Mouse (Mus musculus): Measurements from ENCODE around the gene Coro2b.

Coro2b gene

DNA sequence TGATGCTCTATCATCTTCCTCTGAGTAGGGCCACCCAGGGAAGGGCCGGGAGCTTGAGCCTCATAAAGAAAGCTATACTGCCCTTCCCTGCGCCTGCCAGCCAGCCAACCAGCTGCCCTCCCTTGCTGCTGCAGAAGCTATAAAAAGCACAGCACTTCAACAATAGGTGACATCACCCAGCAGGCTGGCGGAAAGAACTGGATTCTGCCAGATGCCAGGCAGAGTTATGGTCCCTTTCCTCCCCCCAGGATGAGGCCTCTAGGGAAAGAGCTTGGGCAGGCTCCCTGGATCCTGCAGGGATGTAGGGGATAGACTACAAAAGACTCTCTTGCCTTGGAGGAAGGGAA lies 98.1 kb downstream of the Coro2b start:
- DNase-seq (ENCODE audit: low read depth, low spot score) = no peak

DNA sequence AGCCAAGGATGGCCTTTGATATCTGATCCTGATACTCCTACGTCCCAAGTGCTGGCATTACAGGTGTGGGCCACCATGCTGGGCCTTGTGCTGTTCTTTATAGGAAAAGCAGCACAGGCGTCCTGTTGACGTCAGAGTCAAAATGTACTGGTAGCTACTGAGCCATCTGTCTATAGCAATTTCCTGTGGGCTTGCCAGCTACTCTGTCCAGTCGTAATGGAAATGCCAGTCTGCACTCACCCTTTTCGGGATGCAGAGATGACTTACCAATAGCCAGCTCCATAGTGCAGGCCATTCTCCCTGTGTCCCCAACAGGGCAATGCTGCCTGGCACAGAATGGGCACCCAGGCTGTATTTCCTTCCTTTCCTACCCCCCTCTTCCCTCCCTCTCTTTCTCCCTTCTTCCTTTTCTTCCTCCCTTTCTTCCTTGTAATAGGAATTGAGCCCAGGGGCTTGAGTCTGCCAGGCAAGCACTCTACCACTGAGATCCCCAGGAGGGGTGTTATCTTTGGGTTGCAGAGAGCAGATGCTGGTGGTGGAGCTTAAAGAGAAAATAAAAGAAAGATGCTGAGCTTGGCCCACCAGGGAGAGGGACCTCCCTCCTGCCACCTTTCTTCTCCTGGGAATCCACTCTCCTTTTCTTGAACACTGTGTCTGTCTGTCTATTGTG lies 98.6 kb downstream of the Coro2b start:
- no peak for DNase-seq (ENCODE audit: low read depth, low spot score)

DNA sequence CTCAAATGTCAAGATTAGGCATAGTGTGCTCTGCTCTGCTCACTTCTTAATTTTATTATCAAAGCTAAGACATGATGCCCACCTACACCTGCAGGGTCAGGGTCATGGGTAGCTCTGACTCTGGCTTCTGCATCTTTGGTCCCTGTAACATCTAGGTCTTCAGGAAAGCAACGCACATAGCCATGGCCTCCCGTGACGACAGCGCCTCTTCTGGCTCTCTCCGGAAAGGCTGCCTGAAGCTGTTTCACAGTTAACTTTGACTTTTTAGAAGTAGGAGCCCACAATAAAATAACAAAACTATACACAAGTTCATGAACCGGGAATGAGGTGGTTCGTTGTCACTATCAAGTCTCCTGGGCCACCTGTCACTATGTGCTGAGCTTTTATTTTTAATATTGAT lies 99.4 kb downstream of the Coro2b start:
- DNase-seq (ENCODE audit: low read depth, low spot score) = no peak

DNA sequence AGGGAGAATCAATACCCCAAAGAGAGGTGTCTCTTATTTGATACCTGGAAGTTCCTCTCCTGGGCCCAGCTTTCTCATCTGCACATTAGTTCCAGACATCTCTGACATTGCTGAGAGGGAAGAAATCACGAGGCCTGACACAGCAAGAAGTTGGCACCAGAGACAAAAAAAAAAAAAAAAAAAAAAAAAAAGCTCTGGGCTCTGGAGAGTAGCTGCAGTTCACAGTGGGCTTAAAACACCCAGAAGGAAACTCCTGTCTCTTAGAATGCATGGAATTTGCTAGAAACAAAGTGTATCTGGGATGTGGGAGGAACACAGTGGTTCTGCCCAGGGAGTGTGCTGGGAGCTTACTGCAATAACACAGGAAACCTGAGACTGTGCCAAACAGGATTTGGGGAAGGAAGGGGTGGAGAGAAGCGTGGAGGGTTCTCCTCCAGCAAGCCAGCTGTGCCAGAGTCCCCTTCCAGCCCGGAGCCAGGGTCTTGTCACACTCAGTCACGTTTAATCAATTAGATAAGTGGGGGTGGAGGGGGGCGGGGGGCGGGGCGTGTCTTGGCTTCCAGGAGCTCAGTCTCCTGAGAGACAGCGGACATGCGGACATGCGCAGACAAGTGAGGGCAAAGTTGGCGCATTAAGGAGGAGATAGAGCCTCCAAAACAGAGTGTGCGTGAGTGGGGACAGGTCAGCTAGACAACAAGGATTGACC lies 101.1 kb downstream of the Coro2b start:
- DNase-seq (ENCODE audit: low read depth, low spot score) = no peak

DNA sequence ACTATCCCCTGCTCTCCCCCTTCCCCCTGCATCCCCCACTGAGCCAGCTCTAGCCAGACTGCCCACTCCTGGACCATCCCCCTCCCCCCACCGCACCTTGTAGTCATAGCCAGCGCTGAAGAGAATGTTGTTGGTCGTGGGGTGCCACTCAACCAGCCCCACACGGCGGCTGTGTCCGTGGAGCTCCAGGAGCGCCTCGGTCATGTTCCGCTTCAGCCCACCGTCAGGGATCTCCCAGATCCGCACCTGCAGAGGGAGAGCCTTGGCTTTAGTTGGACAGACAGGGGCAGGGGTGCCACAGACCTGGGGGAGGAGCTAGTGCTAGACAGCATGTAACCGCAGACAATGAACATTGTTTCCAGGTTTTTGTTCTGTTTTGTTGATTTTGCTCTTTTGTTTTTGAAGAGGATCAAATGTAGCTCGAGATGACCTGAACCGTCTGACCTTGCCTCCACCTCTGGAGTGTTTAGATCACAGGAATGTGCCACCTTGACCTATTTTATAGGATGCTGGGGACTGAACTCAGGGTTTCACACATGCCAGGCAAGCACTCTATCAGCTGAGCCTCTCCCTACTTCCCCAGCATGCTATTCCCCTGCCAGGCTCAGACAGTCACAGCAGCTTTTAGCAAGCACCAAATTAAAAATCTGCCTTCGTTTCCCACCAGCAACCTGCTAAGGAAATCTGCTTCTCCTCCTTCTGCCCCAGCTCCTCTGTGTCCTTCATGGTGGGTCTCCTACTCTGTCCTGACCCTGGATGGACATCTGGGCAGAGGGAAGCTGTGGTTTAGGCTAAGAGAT lies 104.4 kb downstream of the Coro2b start:
- no peak for DNase-seq (ENCODE audit: low read depth, low spot score)

DNA sequence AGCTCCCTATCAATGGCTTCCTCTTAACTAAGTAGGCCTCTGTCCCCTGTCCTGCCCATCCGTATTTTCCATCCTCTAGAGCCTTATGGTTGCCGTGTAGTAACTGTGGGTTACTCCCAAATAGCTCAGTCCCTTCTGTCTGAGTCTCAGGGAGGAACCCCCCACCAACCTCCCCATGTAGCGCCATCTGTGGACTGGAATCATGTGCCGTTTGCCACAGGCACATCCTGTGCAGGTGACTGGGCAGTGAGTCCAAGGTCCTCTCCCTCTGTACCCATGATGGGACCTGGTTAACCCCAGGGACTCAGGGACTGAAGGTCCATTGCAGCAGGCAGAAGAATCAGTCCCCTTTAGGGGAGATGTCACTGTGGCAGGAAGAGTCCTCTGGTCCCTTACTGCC lies 106.1 kb downstream of the Coro2b start:
- no peak for DNase-seq (ENCODE audit: low read depth, low spot score)

DNA sequence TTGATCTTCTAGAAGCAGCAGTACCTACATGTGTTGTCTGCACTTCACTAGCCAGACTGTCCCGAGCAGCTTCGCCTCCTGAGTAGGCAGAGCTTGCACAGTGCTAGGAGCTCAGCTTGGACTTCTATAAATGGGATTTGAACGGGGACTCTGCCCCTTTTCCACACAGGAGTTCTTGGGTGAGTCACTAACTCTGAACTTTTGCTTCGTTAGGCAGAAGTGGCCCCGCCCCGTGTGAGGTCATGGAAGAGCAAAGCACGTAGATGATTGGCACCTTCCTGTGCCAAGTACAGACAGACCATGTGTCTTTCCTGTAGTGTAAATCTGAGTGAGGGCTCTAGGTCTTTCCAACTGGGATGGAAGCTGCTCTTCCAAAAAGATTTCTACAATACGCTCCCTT lies 109.8 kb downstream of the Coro2b start:
- no peak for DNase-seq (ENCODE audit: low read depth, low spot score)

DNA sequence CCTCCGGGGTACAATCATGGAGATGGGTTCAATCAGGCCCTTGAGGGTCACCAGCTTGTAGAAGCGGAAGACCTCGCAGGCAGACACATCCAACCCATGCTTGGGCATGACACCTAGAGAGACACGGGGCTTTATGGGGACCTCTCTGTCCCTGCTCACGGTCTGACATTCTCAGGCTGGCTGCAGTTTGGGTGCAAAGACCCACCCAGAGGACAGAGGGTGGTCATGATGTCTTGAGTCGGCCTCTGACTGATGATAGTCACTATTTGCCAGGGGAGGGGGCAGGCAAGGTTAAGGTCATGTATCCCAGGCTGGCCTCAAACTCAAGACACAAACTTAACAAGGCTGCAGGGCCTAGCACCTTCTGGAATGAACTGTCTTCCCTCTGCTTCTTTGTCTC lies 110.3 kb downstream of the Coro2b start:
- DNase-seq (ENCODE audit: low read depth, low spot score) = no peak

DNA sequence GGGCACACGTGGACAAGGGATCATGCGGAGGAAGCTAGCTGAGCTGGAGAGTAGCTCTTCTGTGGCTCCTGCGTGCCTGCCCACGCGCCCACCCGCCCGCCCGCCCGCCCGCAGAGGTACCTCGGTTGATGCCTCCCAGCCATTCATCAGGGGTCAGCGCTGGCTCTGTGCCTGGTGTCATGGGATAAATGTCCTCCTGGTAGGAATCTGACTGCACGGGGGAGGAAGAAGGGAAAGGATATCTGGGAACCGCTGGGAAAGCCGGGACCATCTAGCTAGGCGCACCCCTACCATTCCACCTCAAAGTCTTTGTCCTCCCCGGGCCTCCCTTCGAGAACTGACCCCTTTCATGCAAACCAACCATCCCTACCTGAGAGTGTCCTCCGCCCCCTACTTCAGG lies 110.8 kb downstream of the Coro2b start:
- no peak for DNase-seq (ENCODE audit: low read depth, low spot score)

DNA sequence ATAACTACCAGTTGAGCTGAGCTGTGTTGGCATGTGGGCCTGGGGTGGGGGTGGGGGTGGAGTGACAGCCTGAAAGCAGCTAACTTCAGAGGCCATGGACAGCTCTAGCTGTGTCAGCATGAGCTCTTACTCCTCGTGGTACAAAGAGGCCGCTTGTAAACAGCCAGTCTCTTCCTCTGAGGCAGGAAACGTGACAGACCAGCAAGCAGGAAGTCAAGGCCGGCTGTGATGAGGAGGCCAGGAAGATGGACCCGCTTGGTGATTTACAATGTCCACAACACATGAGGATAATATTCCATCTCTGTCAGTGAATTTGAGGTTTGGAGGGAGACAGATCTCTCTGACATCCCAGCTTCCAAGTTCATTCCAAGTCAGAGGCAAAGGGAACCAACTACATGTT lies 111.6 kb downstream of the Coro2b start:
- no peak for DNase-seq (ENCODE audit: low read depth, low spot score)

DNA sequence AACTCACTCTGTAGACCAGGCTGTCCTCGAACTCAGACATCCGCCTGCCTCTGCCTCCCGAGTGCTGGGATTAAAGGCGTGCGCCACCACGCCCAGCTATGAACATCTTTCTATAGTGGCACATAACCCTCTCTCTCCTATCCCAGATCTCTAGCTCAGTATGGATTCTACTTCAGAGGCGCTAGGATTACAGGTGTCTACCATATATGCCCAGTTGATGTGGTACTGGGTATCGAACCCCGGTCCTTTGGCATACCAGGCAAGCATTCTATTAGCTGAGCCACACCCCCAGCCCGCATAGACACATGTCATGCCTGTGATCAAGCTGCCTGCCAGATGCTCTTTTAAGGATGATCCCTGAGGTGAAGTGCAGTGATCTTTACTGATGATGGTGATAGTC lies 113.0 kb downstream of the Coro2b start:
- DNase-seq (ENCODE audit: low read depth, low spot score) = no peak

DNA sequence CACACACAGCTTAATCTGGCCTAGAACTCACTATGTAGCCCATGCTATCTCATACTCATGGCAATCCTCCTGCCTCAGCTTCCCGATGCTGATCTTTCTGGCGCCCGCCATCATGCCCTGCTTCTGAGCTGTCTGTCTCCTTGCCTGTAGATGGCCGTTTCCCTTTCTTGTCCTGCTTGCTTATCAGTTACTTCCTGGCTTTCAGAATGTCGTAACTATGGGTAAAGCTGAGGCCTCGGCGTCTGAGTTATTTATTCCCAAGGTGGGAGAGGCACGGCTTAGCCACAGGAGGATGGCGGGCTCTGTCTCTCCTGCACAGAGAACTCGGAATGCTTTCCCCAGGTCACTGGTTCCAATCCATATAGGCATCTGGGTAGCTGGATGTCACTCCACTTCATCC lies 113.9 kb downstream of the Coro2b start:
- no peak for DNase-seq (ENCODE audit: low read depth, low spot score)

DNA sequence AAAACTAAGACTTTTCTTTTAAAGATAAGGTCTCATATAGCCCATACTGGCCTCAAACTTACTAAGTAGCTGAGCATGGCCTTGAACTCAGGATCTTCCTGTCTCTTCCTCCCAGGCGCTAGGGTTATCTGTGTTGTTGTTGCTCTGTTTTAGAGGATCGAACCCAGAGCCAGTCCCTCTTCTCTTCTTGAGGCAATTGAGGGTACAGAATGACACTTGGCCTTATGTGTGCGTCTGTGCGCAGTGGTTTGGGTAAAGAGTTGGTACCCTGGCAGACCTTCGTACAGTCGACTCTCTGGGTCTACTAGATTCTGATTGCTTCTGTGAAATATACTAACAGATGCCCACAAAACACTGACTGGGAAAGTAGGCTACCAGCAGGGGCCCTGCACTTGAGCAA lies 114.9 kb downstream of the Coro2b start:
- no peak for DNase-seq (ENCODE audit: low read depth, low spot score)

DNA sequence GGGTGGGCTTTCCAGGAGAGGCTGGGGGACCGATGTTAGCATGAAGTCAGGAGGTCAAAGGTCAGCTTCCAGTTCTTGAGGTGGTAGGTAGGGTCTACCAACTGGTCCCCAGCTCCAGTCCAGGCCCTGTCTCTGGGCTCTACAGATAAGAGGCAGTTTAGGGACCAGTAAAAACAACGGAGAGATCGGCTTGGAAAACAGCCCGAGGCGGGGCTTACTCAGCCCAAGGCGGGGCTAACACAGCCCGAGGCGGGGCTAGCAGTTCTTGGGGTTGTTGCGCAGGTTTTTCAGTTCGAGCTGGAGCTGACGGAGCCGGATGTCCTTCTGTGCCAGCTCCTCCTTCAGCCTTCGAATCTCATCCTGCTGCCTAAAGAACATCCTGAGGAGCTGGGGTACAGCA lies 115.8 kb downstream of the Coro2b start:
- DNase-seq (ENCODE audit: low read depth, low spot score) = no peak

DNA sequence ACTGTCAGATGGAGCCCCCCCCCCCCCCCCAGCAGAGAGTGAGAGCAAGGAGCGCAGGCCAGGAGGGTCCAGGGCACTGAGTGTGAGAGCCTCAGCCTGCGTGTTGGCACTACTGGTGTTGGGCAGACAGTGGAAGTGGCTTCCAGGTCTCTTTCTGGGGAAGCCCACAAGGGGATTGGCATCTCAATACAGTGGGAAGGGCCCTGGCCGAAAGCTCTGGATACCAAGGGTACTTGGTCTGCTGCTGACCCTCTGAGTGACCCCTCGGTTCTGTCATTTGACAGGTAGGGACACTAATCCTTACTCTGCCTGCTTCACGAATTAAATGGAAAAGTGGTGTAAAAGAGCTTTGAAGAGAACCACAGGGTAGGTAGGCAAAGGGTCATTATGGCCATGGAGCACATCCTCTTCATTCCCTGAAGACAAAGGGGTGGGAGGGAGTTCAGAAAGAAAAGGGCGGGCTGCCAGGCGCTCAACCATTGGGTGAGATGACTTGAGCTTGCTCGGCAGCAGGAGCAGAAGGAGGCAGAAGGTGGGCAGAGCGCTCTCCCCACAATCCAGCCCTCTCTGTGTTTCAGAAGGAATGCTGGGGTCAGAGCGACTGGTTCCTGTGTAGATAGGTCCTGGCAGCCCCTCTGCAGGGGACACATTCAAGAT lies 116.5 kb downstream of the Coro2b start:
- DNase-seq (ENCODE audit: low read depth, low spot score) = no peak

DNA sequence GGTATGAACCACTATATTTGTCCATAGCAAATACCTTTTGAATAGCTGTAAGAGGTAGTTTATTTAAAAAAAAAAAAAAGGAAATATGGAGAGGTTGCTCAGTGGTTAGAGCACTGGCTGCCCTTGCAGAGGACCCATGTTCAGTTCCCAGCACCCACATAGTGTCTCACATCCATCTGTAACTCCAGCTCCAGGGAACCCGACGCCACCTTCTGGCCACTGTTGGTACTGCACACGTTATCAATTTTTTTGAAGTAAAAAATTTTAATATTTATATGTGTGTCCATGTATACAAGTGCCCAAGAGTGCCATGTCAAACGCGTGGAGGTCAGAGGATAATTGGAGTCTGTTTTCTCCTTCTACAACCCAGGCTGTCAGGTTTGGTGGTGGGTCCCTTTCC lies 118.1 kb downstream of the Coro2b start:
- no peak for DNase-seq (ENCODE audit: low read depth, low spot score)

DNA sequence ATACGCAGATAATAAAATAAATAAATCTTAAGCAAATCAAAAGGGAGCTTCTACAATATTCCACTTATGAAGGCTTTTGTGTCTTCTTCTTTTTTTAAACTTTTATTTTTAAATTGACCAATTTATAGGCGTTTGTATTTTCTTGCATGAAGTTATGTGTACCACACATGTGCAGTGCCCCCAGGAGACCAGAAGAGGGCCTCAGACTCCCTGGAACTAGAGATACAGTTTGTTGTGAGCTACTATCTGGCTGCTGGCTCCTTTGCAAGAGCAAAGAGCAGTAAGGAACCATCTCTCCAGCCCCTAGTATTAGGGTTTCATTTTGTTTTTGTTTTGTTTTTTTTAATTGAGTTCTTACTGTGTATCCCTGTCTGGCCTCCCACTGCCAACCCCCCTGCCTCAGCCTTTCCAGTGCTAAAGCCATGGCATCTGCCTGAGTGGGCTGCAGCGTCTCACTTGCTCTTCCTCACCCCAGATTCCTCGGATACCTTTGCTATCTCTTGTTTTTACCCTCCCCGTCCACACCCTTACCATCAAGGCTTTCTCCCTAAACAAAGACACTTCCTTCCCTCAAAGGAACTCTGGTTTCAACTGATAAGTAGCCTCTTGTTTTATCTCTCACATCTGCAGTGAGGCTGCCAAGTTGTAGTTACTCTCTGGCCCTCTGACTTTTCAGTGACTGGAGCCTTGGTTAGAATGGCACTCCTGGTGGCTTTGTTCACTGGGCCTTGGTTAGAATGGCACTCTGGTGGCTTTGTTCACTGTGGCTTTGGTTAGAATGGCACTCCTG lies 129.3 kb downstream of the Coro2b start:
- no peak for DNase-seq (ENCODE audit: low read depth, low spot score)

DNA sequence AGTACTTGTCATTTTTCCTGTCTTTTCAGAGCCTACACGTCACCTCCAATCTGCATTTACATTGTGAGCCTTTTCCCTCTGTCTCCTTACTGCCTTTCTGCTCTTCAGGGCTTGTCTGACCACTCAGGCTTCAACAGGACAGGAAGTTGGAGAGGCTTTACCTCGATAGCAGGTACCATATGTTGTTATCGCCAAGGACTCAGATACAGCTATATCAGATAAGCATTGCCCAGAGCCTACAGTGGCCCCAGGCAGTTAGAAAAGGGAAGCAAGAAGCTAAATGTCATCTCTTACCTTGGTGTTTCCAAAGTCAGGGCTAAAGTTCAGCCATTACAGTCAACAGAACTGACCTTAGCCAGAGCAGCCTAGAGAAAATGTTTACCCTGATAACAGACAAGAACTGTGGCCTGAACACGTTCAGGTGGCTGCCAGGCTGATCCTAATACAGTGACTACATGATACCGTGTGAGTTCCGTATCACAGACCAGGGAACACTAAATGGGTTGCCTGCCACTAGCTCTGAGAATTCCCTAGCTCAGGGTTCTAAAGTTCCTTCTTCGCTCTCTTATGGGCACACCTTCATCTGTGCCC lies 130.3 kb downstream of the Coro2b start:
- no peak for DNase-seq (ENCODE audit: low read depth, low spot score)

DNA sequence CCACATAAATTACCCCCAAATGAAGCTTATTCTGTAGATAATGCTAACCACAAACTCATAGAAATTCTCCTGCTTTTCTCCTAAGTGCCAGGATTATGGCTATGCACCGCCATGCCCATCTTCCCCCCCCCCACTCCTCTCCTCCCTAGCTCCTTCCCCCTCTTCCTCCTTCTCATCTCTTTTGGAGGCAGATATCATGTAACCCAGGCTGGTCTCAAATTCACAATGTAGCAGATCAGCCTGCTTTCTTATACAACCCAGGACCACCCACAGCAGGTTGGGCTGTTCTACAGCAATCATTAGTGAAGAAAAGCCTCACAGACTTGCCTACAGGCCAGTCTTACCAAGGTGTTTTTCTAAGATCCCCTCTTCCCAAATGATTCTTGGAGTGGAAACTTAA lies 135.3 kb downstream of the Coro2b start:
- no peak for DNase-seq (ENCODE audit: low read depth, low spot score)

DNA sequence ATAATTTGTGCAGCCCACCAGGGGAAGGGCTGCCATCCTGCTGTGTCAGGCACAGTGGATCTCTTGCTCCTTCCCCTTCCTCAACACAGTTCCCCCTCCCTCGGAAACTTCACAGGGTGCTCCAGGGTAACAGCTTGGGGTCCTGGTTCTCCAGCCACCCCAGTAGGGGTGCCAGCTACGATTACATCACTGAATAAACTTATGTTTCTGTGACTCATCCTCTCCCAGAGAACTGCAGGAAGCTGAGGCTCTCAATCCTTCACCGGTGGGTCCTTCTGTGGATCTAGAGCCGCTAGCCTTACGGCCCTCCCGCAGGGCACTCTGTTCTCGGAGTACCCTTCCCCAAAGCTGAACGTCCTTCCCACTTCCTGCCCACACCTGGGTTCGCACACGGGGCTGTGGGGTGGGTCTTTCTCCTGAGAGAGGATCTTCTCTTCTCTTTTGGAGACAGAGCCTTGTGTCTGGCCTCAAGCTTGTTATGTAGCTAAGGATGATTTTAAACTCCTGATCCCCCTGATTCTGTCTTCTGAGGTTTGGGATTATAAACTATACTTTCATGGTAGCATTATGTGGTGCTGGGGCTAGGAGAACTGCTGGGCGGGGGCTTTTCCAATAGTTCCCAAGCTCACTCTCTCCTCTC lies 136.2 kb downstream of the Coro2b start:
- DNase-seq (ENCODE audit: low read depth, low spot score) = no peak

DNA sequence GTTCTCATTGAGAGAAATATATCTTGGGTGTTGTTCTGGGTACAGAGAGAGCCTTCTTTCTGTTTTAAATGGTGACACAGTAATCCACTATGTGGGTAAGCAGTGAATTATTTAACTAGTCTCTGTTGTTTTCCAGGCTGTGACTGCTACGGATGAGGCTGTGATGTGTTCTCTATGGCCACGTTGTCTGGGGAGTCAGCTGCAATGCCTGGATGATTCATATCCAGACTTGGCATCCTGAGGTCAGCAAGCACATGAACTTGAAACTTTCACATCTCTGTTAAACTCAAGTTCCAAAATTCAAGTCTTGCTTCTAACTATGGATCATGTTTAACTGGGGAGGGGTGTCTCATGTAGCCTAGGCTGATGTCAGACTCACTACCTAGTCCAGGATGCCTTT lies 142.7 kb downstream of the Coro2b start:
- DNase-seq (ENCODE audit: low read depth, low spot score) = no peak
